Mouse (Mus musculus) left cerebral cortex, adult 2 months (tissue): ENCODE data around the gene Clec1a. TPM values are rescaled to one million over a fixed set of nuclear protein-coding genes. Genes with fewer than 3 reads are reported as not detected.

Source experiments
- DNase-seq, 2 experiments: peaks; one replicate each; pipeline ENCODE4 v3.0.0; 2021 to 2022; ENCODE audit warnings: low spot score in 2 of 2, mixed read lengths in 1 of 2; ENCODE audit errors: extremely low spot score in 1 of 2
- H3K27ac ChIP-seq: fragments of 200-600 bp; 2 replicates; pipeline ENCODE4 v1.8.1; 2022
- H3K4me3 ChIP-seq: fragments of 200-600 bp; 2 replicates; pipeline ENCODE4 v1.8.1; 2022
- CTCF ChIP-seq: fragments of 200-600 bp; IDR thresholded peaks from 2 replicates; pipeline ENCODE4 v1.8.1; 2022; ENCODE audit warnings: antibody characterized with exemption, mild to moderate bottlenecking, moderate library complexity
- intact Hi-C: fragments of 180-260 bp; cut with DNase I; formaldehyde crosslinking; loops from one replicate; pipeline ENCODE4 v1.15.1; 2025
- total RNA-seq, 2 experiments: library from RNA; stranded (reverse); gene quantifications; 2 replicates each; pipeline ENCODE4 v1.2.3; 2021

Clec1a gene
- total RNA-seq, 2 experiments from 2014 or later = 1.2 to 1.6 TPM

GRCm38 (mm10) chr6:129399945-129400344, 51.9 kb downstream of the Clec1a start:
- Histone ChIP-seq H3K4me3 (no peak overlapping the region), H3K27ac (no peak overlapping the region)
- no peak for TF ChIP-seq CTCF
- intact Hi-C loops = no loop called here
- no peak for DNase-seq

DNA sequence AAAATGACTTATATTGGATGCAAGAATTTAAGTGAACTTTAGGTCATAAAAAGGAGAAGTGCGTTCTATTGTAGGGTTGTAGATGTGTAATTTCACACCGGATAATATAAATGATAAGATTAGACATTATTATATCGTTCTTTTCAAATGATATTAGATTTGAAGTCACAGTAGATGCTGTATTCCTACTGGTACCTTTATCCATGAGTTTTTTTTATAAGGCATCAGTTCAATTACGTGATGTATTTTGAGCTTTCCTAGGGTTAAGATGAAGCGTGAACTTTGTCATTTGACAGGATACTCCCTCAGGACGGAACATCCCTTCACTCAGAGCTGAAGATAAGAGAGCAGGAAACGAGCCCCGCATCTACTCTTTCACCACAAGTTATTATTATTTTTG, 54.8 kb downstream of the Clec1a start, which contains the start of gene Clec1b:
Gene Clec1b (plus strand): TSS at position 301 of the 400 bp plus-strand sequence.
- DNase-seq = no peak
- H3K4me3 ChIP-seq = no peak within 1 kb of the TSS
- TF ChIP-seq CTCF = no peak
- no peak within 1 kb of the TSS for H3K27ac ChIP-seq
- intact Hi-C loops = no loop called here

DNA sequence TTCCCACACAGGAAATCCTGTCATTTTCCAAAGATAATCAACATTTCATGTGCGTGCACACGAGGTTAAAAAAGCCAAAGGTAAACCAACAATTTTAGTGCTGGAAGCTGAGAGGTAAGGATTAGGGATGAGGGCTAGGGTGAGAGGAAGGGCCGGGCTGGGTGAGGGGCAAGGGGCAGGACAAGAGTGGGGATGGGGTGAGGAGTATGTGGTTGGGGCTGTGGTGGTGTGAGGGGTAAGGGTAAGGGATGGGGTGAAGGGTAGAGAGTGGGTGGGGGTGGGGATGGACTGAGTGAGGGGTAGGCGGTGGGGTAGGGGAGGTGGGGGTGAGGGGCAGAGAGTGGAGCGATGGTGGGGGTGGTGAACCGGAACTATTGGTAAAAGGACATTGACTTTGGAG, 58.1 kb downstream of the Clec1a start:
- TF ChIP-seq CTCF = no peak
- no peak for DNase-seq
- Histone ChIP-seq H3K27ac (no peak overlapping the region), H3K4me3 (no peak overlapping the region)
- intact Hi-C loops = loop anchor here (1.0 kb wide), 3 partner anchors 83 to 166 kb away; no protein-coding TSS in a partner anchor

GRCm38 (mm10) chr6:129393087-129393720, 58.6 kb downstream of the Clec1a start:
- H3K27ac ChIP-seq = no peak overlapping the region
- TF ChIP-seq CTCF = peak; percentile 80
- intact Hi-C loops = loop anchor here (1.0 kb wide), 3 partner anchors 83 to 166 kb away; no protein-coding TSS in a partner anchor
- DNase-seq = no peak
- H3K4me3 ChIP-seq = no peak overlapping the region

DNA sequence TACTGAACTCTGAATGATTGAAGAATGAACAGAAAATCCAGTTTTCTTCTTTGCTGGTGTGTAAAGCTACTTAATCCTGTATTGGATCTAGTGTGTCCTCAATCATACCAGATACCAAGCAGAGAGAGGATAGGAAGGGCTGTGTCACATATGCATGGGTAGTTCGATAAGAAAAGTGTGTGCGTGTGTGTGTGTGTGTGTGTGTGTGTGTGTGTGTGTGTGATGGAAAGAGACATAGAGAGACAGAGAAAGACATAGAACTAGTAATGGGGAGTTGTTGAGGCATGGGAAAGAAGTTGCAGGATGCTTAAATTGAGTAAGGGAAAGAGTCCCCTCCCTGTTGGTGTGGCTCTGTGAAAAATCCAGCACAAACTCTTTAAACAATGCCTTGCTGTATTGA, 66.0 kb downstream of the Clec1a start, which contains the start of gene Clec12b:
Gene Clec12b (minus strand): TSS at position 101 of the 400 bp plus-strand sequence.
- intact Hi-C loops = no loop called here
- H3K27ac ChIP-seq = no peak within 1 kb of the TSS
- TF ChIP-seq CTCF = no peak
- DNase-seq = no peak
- H3K4me3 ChIP-seq = no peak within 1 kb of the TSS

DNA sequence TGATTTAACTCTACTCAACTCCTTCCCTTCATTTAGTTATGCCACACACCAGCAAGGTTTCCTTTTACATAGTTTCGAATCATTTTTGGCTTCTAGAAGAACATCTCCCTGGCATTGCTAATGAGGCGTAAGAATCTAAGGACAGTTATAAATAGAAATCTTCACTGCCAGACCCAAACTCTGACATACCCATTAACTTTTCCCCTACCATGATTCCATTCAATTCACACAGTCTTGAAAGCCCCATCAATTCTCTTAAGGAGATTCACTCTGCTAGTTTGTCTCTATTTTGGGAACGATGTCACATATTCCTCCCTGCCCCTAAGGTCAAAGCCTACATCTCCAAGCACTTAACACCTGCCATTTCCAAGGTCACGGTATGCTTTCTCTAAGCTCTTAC, 66.8 kb downstream of the Clec1a start:
- H3K4me3 ChIP-seq = no peak overlapping the region
- no peak overlapping the region for H3K27ac ChIP-seq
- DNase-seq = no peak
- intact Hi-C loops = no loop called here
- no peak for TF ChIP-seq CTCF

GRCm38 (mm10) chr6:129383466-129383865, 68.3 kb downstream of the Clec1a start:
- Histone ChIP-seq H3K27ac (no peak overlapping the region), H3K4me3 (no peak overlapping the region)
- no peak for DNase-seq
- no peak for TF ChIP-seq CTCF
- intact Hi-C loops = no loop called here

DNA sequence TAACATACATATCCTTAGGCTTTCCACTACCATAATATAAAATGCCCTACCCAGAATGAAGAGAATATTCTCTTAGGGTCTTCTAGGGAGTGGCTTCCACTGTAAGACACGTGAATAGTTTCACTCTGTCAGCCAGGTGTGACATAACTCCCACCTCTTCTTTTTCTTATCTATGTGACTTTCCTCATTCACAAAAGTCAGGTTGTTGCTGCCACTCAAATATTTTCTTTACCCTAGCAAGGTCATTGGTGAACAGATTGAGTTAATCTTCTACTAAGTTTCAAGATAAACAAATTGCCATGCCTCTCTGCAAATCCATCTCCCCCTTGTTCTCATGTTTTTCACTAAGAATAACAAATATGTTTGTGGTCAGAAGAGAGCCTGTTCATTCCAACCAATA, 70.1 kb downstream of the Clec1a start:
- intact Hi-C loops = no loop called here
- no peak for DNase-seq
- H3K4me3 ChIP-seq = no peak overlapping the region
- TF ChIP-seq CTCF = no peak
- H3K27ac ChIP-seq = no peak overlapping the region

- H3K4me3 ChIP-seq = no peak overlapping the region
- no peak for TF ChIP-seq CTCF
- no peak for DNase-seq
- no peak overlapping the region for H3K27ac ChIP-seq
- intact Hi-C loops = no loop called here
Measured at GRCm38 (mm10) chr6:129380454-129380853, 71.3 kb downstream of the Clec1a start.

- H3K4me3 ChIP-seq = no peak overlapping the region
- DNase-seq = no peak
- intact Hi-C loops = no loop called here
- H3K27ac ChIP-seq = no peak overlapping the region
- no peak for TF ChIP-seq CTCF
Measured at GRCm38 (mm10) chr6:129374937-129375471, 76.8 kb downstream of the Clec1a start.

Other genes starting within 250 kb of the Clec1a start
- gene Cd69, start 176.6 kb downstream of the Clec1a start, total RNA-seq = not detected
- not detected for gene 4922502D21Rik, start 120.2 kb downstream of the Clec1a start, total RNA-seq
- gene Clec12a, start 109.3 kb downstream of the Clec1a start, total RNA-seq = under 1 TPM; 0.26 to 0.52 TPM
- not detected for gene Clec12b, start 66.1 kb downstream of the Clec1a start, total RNA-seq
- not detected for gene Clec1b, start 54.7 kb downstream of the Clec1a start, total RNA-seq
- not detected for gene Clec9a, start 43.1 kb downstream of the Clec1a start, total RNA-seq
- not detected for gene Olr1, start 55.2 kb upstream of the Clec1a start, total RNA-seq
- not detected for gene Tmem52b, start 60.6 kb upstream of the Clec1a start, total RNA-seq
- 100 to 1,000 TPM; 707 to 713 TPM for gene Gabarapl1, start 81.2 kb upstream of the Clec1a start, total RNA-seq
- not detected for gene Klre1, start 125.9 kb upstream of the Clec1a start, total RNA-seq
- gene Klrd1, start 139.8 kb upstream of the Clec1a start, total RNA-seq = not detected
- gene Klrk1, start 171.9 kb upstream of the Clec1a start, total RNA-seq = not detected
- gene Klrc3, start 191.3 kb upstream of the Clec1a start, total RNA-seq = not detected
- not detected for gene Klrc2, start 208.7 kb upstream of the Clec1a start, total RNA-seq
- gene Klrc1, start 227.0 kb upstream of the Clec1a start, total RNA-seq = not detected